Mouse (Mus musculus) frontal cortex, adult (tissue): Measurements from ENCODE around the gene Chrnb4.

Source experiments
- ATAC-seq: cut with Nextera tagmentation; 2 replicates; pipeline ENCODE4 v1.9.2; 2017; ENCODE audit warnings: mild to moderate bottlenecking, moderate library complexity, mixed read lengths; ENCODE audit not compliant: low TSS enrichment

Gene Chrnb4

GRCm38 (mm10) chr9:55023902-55024583 lies 24.5 kb downstream of the Chrnb4 start:
- peak; percentile 64; the same call in 1 of the 2 replicates for ATAC-seq

- no peak for ATAC-seq
These were observed 25.3 kb downstream of the Chrnb4 start for GRCm38 (mm10) chr9:55023326-55023725.

- ATAC-seq, result no peak
These were observed 31.7 kb downstream of the Chrnb4 start for GRCm38 (mm10) chr9:55016926-55017325.

GRCm38 (mm10) chr9:55010588-55011350 lies 37.8 kb downstream of the Chrnb4 start:
- no peak for ATAC-seq

GRCm38 (mm10) chr9:55009692-55010091 lies 38.9 kb downstream of the Chrnb4 start:
- no peak for ATAC-seq

- peak; percentile 50 for ATAC-seq
These were observed 45.0 kb downstream of the Chrnb4 start for GRCm38 (mm10) chr9:55003609-55004008.

- no peak for ATAC-seq
These were observed 52.9 kb downstream of the Chrnb4 start for GRCm38 (mm10) chr9:54995645-54996044.

GRCm38 (mm10) chr9:54994381-54994780 lies 54.2 kb downstream of the Chrnb4 start:
- no peak for ATAC-seq

GRCm38 (mm10) chr9:54990362-54990761 lies 58.2 kb downstream of the Chrnb4 start:
- ATAC-seq, result no peak

GRCm38 (mm10) chr9:54982401-54982800 lies 66.2 kb downstream of the Chrnb4 start:
- ATAC-seq, result no peak

- ATAC-seq, result no peak; the same call in 1 of the 2 replicates
These were observed 67.0 kb downstream of the Chrnb4 start for GRCm38 (mm10) chr9:54981291-54982191.

GRCm38 (mm10) chr9:54980674-54981073 lies 67.9 kb downstream of the Chrnb4 start, which contains the start of gene Chrna5:
Gene Chrna5, plus strand, starts transcription at chr9:54980880.
- 0 out of 2 replicates have a peak, but pooled peaks have one; percentile 20 for ATAC-seq
